Mouse (Mus musculus): ENCODE measurements around the gene Cyp2j7.
A peak's percentile ranks its signal among the peaks of the same experiment; 100 is the strongest.
"Not testable (repeated sequence)": the region's sequence is repeated elsewhere in the genome, so short reads cannot be mapped to it uniquely, and the experiment has no call there.

Gene Cyp2j7

DNA sequence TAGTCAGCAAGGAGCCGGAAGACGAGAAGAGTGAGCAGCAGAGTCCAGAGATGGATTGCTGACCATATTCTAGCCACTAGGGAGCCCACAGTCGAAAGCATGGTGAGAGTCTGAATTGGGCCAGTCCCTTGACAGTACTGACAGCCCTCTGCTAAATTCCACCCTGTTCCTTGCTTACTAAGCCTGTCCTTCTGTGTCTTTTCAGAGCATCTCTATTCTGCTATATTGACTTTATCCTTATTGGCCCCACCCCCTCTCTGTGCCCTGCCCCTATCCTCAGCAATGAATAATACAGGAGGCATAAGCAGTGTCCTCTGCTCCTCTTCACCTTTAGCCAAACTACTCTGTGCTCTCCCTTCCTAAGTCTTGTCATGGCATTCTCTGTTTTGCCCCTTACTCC lies at the start of gene Cyp2j7:
TSS of gene Cyp2j7 (minus strand) at position 101 of the 400 bp plus-strand sequence.
- DNase-seq: no peak

- not testable (repeated sequence) for DNase-seq
Measured at GRCm38 (mm10) chr4:96276896-96277295, 40.4 kb upstream of the Cyp2j7 start.

DNA sequence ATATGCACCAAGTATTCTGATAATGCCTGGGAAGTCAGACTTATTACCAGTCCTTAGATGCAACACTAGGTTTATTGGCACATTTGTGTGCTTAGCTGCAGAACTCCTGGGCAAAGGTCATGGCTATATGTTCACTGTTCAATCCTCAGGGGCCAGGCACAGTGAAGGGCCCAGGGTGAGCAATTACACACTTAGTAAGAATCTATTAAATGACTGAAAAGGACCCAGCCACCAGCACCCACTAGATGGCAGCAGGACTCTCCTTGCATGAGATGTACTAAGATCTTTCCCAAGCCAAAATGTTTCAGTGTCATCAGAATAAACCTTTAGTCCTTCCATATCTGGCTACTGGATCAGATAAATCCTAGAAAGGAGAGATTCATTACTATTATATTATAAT lies 37.4 kb upstream of the Cyp2j7 start:
- DNase-seq: peak; percentile 12

GRCm38 (mm10) chr4:96196701-96197100 lies 39.8 kb downstream of the Cyp2j7 start:
- no peak for DNase-seq

- not testable (repeated sequence) for DNase-seq
Measured at GRCm38 (mm10) chr4:96189321-96189720, 47.1 kb downstream of the Cyp2j7 start.

GRCm38 (mm10) chr4:96188671-96189070 lies 47.8 kb downstream of the Cyp2j7 start:
- DNase-seq: not testable (repeated sequence)

- not testable (repeated sequence) for DNase-seq
Measured at GRCm38 (mm10) chr4:96188146-96188545, 48.3 kb downstream of the Cyp2j7 start.

DNA sequence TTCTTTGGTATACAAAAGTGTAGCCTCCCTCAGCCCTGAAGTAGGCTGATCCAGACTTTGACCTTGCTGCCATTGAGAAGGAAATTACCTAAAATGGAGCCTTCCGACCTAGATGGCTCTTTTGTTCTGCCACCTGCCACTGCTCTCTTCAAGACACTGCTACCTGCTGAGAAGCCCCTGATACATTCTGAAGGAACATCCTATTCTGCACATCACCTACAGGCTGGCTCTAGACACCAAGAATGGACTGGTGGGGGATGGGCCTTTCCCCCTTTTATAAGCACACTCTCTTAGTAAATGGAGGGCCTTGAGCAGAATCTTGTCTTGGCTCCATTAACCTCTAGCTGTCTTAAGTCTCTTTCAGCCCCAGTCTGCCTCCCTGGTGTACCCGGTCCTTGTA lies 51.7 kb downstream of the Cyp2j7 start:
- DNase-seq: not testable (repeated sequence)

- DNase-seq: no peak
Measured at GRCm38 (mm10) chr4:96162839-96163238, 73.6 kb downstream of the Cyp2j7 start.

DNA sequence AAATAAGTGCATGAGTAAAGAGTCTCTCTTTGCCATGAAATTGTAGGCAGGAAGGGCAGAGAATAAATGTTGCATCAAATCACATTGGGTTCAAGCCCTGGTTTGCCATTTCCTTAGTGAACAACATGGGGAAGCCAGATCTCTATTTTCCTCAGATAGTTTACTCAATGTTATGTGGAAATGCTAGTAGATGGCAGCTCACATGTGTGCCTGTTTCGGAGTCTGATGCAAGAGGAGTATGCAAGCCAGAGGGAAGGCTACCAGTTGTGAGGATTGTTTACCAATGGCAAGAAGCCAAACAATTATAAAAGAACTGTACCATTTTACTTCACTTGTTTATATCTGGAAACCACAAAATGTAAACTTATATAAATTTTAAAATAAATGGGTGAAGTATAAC lies 74.9 kb downstream of the Cyp2j7 start:
- DNase-seq: no peak

Measured in cerebellum, adult 11 months (tissue).